Mouse (Mus musculus) erythroblast, embryonic 14.5 days (primary cell): Measurements from ENCODE around the gene Rbbp5.

Experiments
- GATA1 ChIP-seq: IDR thresholded peaks from 2 replicates; pipeline ENCODE4 v1.6.1; 2012; ENCODE audit warnings: low read length, inconsistent platforms, mixed read lengths
- TAL1 ChIP-seq: IDR thresholded peaks from 3 replicates; pipeline ENCODE4 v1.6.1; 2012; ENCODE audit warnings: low read length, inconsistent platforms, mixed read lengths

- TF ChIP-seq TAL1: no peak
- TF ChIP-seq GATA1: no peak
Observed at GRCm38 (mm10) chr1:132540701-132541100, 63.5 kb downstream of the Rbbp5 start.
